Mouse (Mus musculus): ENCODE results near the gene Zfp668. TPM values are rescaled to one million over a fixed set of nuclear protein-coding genes. Genes with fewer than 3 reads are reported as not detected.
"Not testable (repeated sequence)": the region's sequence is repeated elsewhere in the genome, so short reads cannot be mapped to it uniquely, and the experiment has no call there.

Gene Zfp668
- polyA plus RNA-seq, 1 experiment from 2014 or later, result 24.3 TPM

- H3K9ac ChIP-seq (ENCODE audit: low read length), result peak overlapping the region; percentile 62
- DNase-seq (ENCODE audit: low spot score, missing footprints) (no peak), ATAC-seq (ENCODE audit: low FRiP score) (peak; percentile 55)
- H3K36me3 ChIP-seq (ENCODE audit: control insufficient read depth, insufficient read depth, low read length), result no peaks in the 10 kb centered on the region
- peak overlapping the region; percentile 65 for H3K4me3 ChIP-seq (ENCODE audit: low read depth, low read length)
- peak overlapping the region; percentile 83 for H3K27ac ChIP-seq (ENCODE audit: low read depth, low read length)
- H3K9me3 ChIP-seq (ENCODE audit: control insufficient read depth, low read length), result no peaks in the 10 kb centered on the region
- 7% methylated on average over 15 of the region's 15 CpGs for WGBS
- peaks cover 6% of the 10 kb centered on the region for H3K4me1 ChIP-seq (ENCODE audit: control insufficient read depth, insufficient read depth, low read length)
- H3K27me3 ChIP-seq (ENCODE audit: control insufficient read depth, insufficient read depth, low read length), result no peaks in the 10 kb centered on the region
- peak overlapping the region; percentile 100 for H3K4me2 ChIP-seq
These were observed 35.7 kb downstream of the Zfp668 start for GRCm38 (mm10) chr7:127840886-127841285.

- WGBS, result 83% methylated on average over 2 of the region's 2 CpGs
- not testable (repeated sequence) for ATAC-seq (ENCODE audit: low FRiP score); H3K9me3 ChIP-seq (ENCODE audit: control insufficient read depth, low read length); H3K4me2 ChIP-seq; H3K27ac ChIP-seq (ENCODE audit: low read depth, low read length); H3K9ac ChIP-seq (ENCODE audit: low read length); H3K4me3 ChIP-seq (ENCODE audit: low read depth, low read length); DNase-seq (ENCODE audit: low spot score, missing footprints); H3K27me3 ChIP-seq (ENCODE audit: control insufficient read depth, insufficient read depth, low read length); H3K4me1 ChIP-seq (ENCODE audit: control insufficient read depth, insufficient read depth, low read length); H3K36me3 ChIP-seq (ENCODE audit: control insufficient read depth, insufficient read depth, low read length)
These were observed 36.6 kb downstream of the Zfp668 start for GRCm38 (mm10) chr7:127840031-127840430.

- not testable (repeated sequence) for H3K27me3 ChIP-seq (ENCODE audit: control insufficient read depth, insufficient read depth, low read length); H3K4me3 ChIP-seq (ENCODE audit: low read depth, low read length); H3K9me3 ChIP-seq (ENCODE audit: control insufficient read depth, low read length); H3K4me1 ChIP-seq (ENCODE audit: control insufficient read depth, insufficient read depth, low read length); H3K27ac ChIP-seq (ENCODE audit: low read depth, low read length); H3K9ac ChIP-seq (ENCODE audit: low read length); H3K4me2 ChIP-seq; ATAC-seq (ENCODE audit: low FRiP score); H3K36me3 ChIP-seq (ENCODE audit: control insufficient read depth, insufficient read depth, low read length)
- peak; percentile 23 for DNase-seq (ENCODE audit: low spot score, missing footprints)
- WGBS, result 69% methylated on average over 4 of the region's 4 CpGs
These were observed 38.8 kb downstream of the Zfp668 start for GRCm38 (mm10) chr7:127837878-127838277.

- 91% methylated on average over 5 of the region's 5 CpGs for WGBS
- no peak overlapping the region for H3K4me2 ChIP-seq
- peaks cover 6% of the 10 kb centered on the region for H3K4me1 ChIP-seq (ENCODE audit: control insufficient read depth, insufficient read depth, low read length)
- H3K9me3 ChIP-seq (ENCODE audit: control insufficient read depth, low read length), result no peaks in the 10 kb centered on the region
- ATAC-seq (ENCODE audit: low FRiP score) (no peak), DNase-seq (ENCODE audit: low spot score, missing footprints) (no peak)
- H3K4me3 ChIP-seq (ENCODE audit: low read depth, low read length), result no peak overlapping the region
- H3K9ac ChIP-seq (ENCODE audit: low read length), result no peak overlapping the region
- H3K27me3 ChIP-seq (ENCODE audit: control insufficient read depth, insufficient read depth, low read length), result no peaks in the 10 kb centered on the region
- H3K36me3 ChIP-seq (ENCODE audit: control insufficient read depth, insufficient read depth, low read length), result no peaks in the 10 kb centered on the region
- H3K27ac ChIP-seq (ENCODE audit: low read depth, low read length), result no peak overlapping the region
These were observed 39.2 kb downstream of the Zfp668 start for GRCm38 (mm10) chr7:127837473-127837872.

GRCm38 (mm10) chr7:127835550-127835949, 41.1 kb downstream of the Zfp668 start:
- no peak overlapping the region for H3K27ac ChIP-seq (ENCODE audit: low read depth, low read length)
- H3K4me2 ChIP-seq, result no peak overlapping the region
- H3K4me1 ChIP-seq (ENCODE audit: control insufficient read depth, insufficient read depth, low read length), result no peaks in the 10 kb centered on the region
- H3K27me3 ChIP-seq (ENCODE audit: control insufficient read depth, insufficient read depth, low read length), result no peaks in the 10 kb centered on the region
- H3K36me3 ChIP-seq (ENCODE audit: control insufficient read depth, insufficient read depth, low read length), result no peaks in the 10 kb centered on the region
- H3K9ac ChIP-seq (ENCODE audit: low read length), result no peak overlapping the region
- ATAC-seq (ENCODE audit: low FRiP score) (no peak), DNase-seq (ENCODE audit: low spot score, missing footprints) (peak; percentile 59)
- no peak overlapping the region for H3K4me3 ChIP-seq (ENCODE audit: low read depth, low read length)
- no peaks in the 10 kb centered on the region for H3K9me3 ChIP-seq (ENCODE audit: control insufficient read depth, low read length)
- WGBS, result 86% methylated on average over 2 of the region's 2 CpGs

GRCm38 (mm10) chr7:127824176-127824871, 52.3 kb downstream of the Zfp668 start, which contains the start of the genes Stx4a and Stx1b:
TSS of gene Stx4a (plus strand) at chr7:127824294.
TSS of gene Stx1b (minus strand) at chr7:127824549.
- Histone ChIP-seq H3K27me3 (ENCODE audit: control insufficient read depth, insufficient read depth, low read length) (no peaks in the 10 kb centered on the region), H3K36me3 (ENCODE audit: control insufficient read depth, insufficient read depth, low read length) (no peaks in the 10 kb centered on the region), H3K4me1 (ENCODE audit: control insufficient read depth, insufficient read depth, low read length) (peaks cover 11% of the 10 kb centered on the region), H3K27ac (ENCODE audit: low read depth, low read length) (peak within 1 kb of the TSS; percentile 27; the same call in 1 of the 2 replicates), H3K9ac (ENCODE audit: low read length) (peak within 1 kb of the TSS; percentile 78), H3K4me3 (ENCODE audit: low read depth, low read length) (peak within 1 kb of the TSS; percentile 53), H3K4me2 (peak within 1 kb of the TSS; percentile 61), H3K9me3 (ENCODE audit: control insufficient read depth, low read length) (no peaks in the 10 kb centered on the region)
- peak; percentile 92 for ATAC-seq (ENCODE audit: low FRiP score)
- DNase-seq (ENCODE audit: low spot score, missing footprints), result peak; percentile 96
- 2% methylated on average over 30 of the region's 38 CpGs for WGBS

GRCm38 (mm10) chr7:127823236-127824171, 53.1 kb downstream of the Zfp668 start:
- no peaks in the 10 kb centered on the region for H3K9me3 ChIP-seq (ENCODE audit: control insufficient read depth, low read length)
- no peak overlapping the region for H3K27ac ChIP-seq (ENCODE audit: low read depth, low read length)
- peak overlapping the region; percentile 53 for H3K4me3 ChIP-seq (ENCODE audit: low read depth, low read length)
- ATAC-seq (ENCODE audit: low FRiP score), result no peak; the same call in 1 of the 2 replicates
- H3K27me3 ChIP-seq (ENCODE audit: control insufficient read depth, insufficient read depth, low read length), result no peaks in the 10 kb centered on the region
- H3K4me2 ChIP-seq, result peak overlapping the region; percentile 61
- peak; percentile 62 for DNase-seq (ENCODE audit: low spot score, missing footprints)
- peaks cover 11% of the 10 kb centered on the region for H3K4me1 ChIP-seq (ENCODE audit: control insufficient read depth, insufficient read depth, low read length)
- H3K36me3 ChIP-seq (ENCODE audit: control insufficient read depth, insufficient read depth, low read length), result no peaks in the 10 kb centered on the region
- 60% methylated on average over 11 of the region's 11 CpGs for WGBS
- peak overlapping the region; percentile 78 for H3K9ac ChIP-seq (ENCODE audit: low read length)

- H3K9ac ChIP-seq (ENCODE audit: low read length), result no peak overlapping the region
- no peak overlapping the region for H3K4me3 ChIP-seq (ENCODE audit: low read depth, low read length)
- H3K27ac ChIP-seq (ENCODE audit: low read depth, low read length), result no peak overlapping the region
- peak; percentile 73 for DNase-seq (ENCODE audit: low spot score, missing footprints)
- WGBS, result 86% methylated on average over 3 of the region's 3 CpGs
- H3K9me3 ChIP-seq (ENCODE audit: control insufficient read depth, low read length), result no peaks in the 10 kb centered on the region
- no peak for ATAC-seq (ENCODE audit: low FRiP score)
- no peaks in the 10 kb centered on the region for H3K27me3 ChIP-seq (ENCODE audit: control insufficient read depth, insufficient read depth, low read length)
- H3K36me3 ChIP-seq (ENCODE audit: control insufficient read depth, insufficient read depth, low read length), result no peaks in the 10 kb centered on the region
- peaks cover 11% of the 10 kb centered on the region for H3K4me1 ChIP-seq (ENCODE audit: control insufficient read depth, insufficient read depth, low read length)
- H3K4me2 ChIP-seq, result no peak overlapping the region
These were observed 54.1 kb downstream of the Zfp668 start for GRCm38 (mm10) chr7:127822494-127822893.

Measured in midbrain, embryonic 11.5 days (tissue).